Mouse (Mus musculus) heart, adult 2 months (tissue): ENCODE measurements around the gene Tulp4.

Source experiments
- CTCF ChIP-seq: fragments of 200-600 bp; IDR thresholded peaks from 2 replicates; pipeline ENCODE4 v1.8.1; 2022; ENCODE audit warnings: antibody characterized with exemption, mild to moderate bottlenecking, moderate library complexity
- EP300 ChIP-seq: fragments of 200-500 bp; IDR thresholded peaks from 2 replicates; pipeline ENCODE4 v1.6.1; 2011; ENCODE audit warnings: low read depth, low read length, control low read depth; ENCODE audit not compliant: insufficient read depth
- POLR2A ChIP-seq: fragments of 200-500 bp; IDR thresholded peaks from 2 replicates; pipeline ENCODE4 v1.6.1; 2011; ENCODE audit warnings: mild to moderate bottlenecking, low read depth, low read length, control low read depth; ENCODE audit not compliant: insufficient read depth

GRCm38 (mm10) chr17:6199166-6199565, 92.9 kb downstream of the Tulp4 start:
- TF ChIP-seq CTCF (no peak), POLR2A (no peak), EP300 (no peak)
